Mouse (Mus musculus) midbrain, postnatal 0 days (tissue): Measurements from ENCODE around the gene Gm30191. TPM values are rescaled to one million over a fixed set of nuclear protein-coding genes. Genes with fewer than 3 reads are reported as not detected.
"Not testable (repeated sequence)": the region's sequence is repeated elsewhere in the genome, so short reads cannot be mapped to it uniquely, and the experiment has no call there.

Experiments
- ATAC-seq: fragments of 200-750 bp; cut with Nextera tagmentation; 2 replicates; pipeline ENCODE4 v1.8.0; 2017; ENCODE audit warnings: moderate number of reproducible peaks, mild to moderate bottlenecking, moderate TSS enrichment, moderate library complexity; ENCODE audit not compliant: low FRiP score
- DNase-seq: peaks from one replicate; pipeline ENCODE4 v3.0.0-alpha.2; 2015; ENCODE audit warnings: low spot score
- H3K27ac ChIP-seq: fragments of 300-500 bp; sonication (generic); 2 replicates; pipeline ENCODE4 v1.5.1; 2014; ENCODE audit warnings: low read depth, mild to moderate bottlenecking, low read length, mixed read lengths
- H3K27me3 ChIP-seq: fragments of 300-500 bp; sonication (generic); 2 replicates; pipeline ENCODE4 v1.6.1; 2014; ENCODE audit warnings: low read length, control low read depth, mixed read lengths; ENCODE audit not compliant: insufficient read depth
- H3K36me3 ChIP-seq: fragments of 300-500 bp; sonication (generic); 2 replicates; pipeline ENCODE4 v1.6.1; 2014; ENCODE audit warnings: low read length, control low read depth, mixed read lengths; ENCODE audit not compliant: insufficient read depth
- H3K4me1 ChIP-seq: fragments of 300-500 bp; sonication (generic); 2 replicates; pipeline ENCODE4 v1.6.1; 2014; ENCODE audit warnings: mild to moderate bottlenecking, control low read depth, antibody characterized with exemption, low read length, mixed read lengths; ENCODE audit not compliant: insufficient read depth
- H3K4me2 ChIP-seq: fragments of 300-500 bp; sonication (generic); 2 replicates; pipeline ENCODE4 v1.6.1; 2014; ENCODE audit warnings: low read depth, mild to moderate bottlenecking, low read length, mixed read lengths; ENCODE audit not compliant: poor library complexity, severe bottlenecking
- H3K4me3 ChIP-seq: fragments of 300-500 bp; sonication (generic); 2 replicates; pipeline ENCODE4 v1.5.1; 2014; ENCODE audit warnings: low read depth, mild to moderate bottlenecking, low read length, moderate library complexity
- H3K9ac ChIP-seq: fragments of 300-500 bp; sonication (generic); replicated peaks from 2 replicates; pipeline ENCODE4 v1.6.1; 2014; ENCODE audit warnings: mild to moderate bottlenecking, low read length, moderate library complexity, mixed read lengths; ENCODE audit not compliant: poor library complexity, severe bottlenecking
- H3K9me3 ChIP-seq: fragments of 300-500 bp; sonication (generic); 2 replicates; pipeline ENCODE4 v1.6.1; 2016; ENCODE audit warnings: low read length, control low read depth
- CTCF ChIP-seq: IDR thresholded peaks from 2 replicates; pipeline ENCODE4 v1.5.1; 2016; ENCODE audit warnings: antibody characterized with exemption, mild to moderate bottlenecking
- WGBS: fragments of 180-500 bp; shearing (Covaris S2); extraction: QIAGEN DNeasy Blood & Tissue Kit; methylation state at CpG from one replicate; pipeline ENCODE4 v1.1.7; 2014; 5-methylcytosine and 5-hydroxymethylcytosine counted together
- polyA plus RNA-seq: library from polyadenylated mRNA; unstranded; fragments of >200 nt; fragmentation: Nextera tagmentation; extraction: Ambion mirVana; gene quantifications from 2 replicates; pipeline ENCODE4 v1.2.1, GENCODE M21; 2015
- total RNA-seq: library from RNA; depleted of rRNA; stranded (reverse); fragments of >200 nt; gene quantifications from 2 replicates; pipeline ENCODE4 v1.2.3, GENCODE M21; 2014

Gene Gm30191
- total and polyA plus RNA-seq, 2 experiments from 2014 or later = 0.42 TPM; not detected in 1

DNA sequence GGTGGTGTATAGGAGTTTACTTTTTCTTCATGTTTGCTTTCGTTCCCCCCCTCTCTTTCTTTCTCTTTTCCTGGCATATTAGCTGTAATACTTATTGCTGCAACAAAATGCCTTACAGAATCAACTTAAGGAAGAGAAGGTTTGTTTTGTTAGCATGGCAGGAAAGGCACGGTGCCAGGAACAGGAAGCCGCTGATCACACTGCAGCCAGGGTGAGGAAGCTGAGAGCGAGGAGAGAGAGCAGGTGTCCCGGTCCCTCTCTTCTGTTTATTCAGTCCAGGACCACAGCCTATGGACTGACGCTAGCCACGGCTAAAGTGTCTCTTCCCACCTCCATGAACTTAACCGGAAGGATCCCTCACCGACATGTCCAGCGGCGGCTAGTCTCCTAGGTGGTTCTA is 11.6 kb downstream of the Gm30191 start:
- 52% methylated on average over 11 of the region's 11 CpGs for WGBS
- H3K4me2 ChIP-seq = no peak overlapping the region
- no peaks in the 10 kb centered on the region for H3K36me3 ChIP-seq
- H3K9me3 ChIP-seq = no peaks in the 10 kb centered on the region
- peaks cover 15% of the 10 kb centered on the region for H3K27me3 ChIP-seq
- ATAC-seq (no peak), DNase-seq (no peak)
- no peak for TF ChIP-seq CTCF
- H3K27ac ChIP-seq = no peak overlapping the region
- no peaks in the 10 kb centered on the region for H3K4me1 ChIP-seq
- H3K9ac ChIP-seq = no peak overlapping the region
- H3K4me3 ChIP-seq = no peak overlapping the region

DNA sequence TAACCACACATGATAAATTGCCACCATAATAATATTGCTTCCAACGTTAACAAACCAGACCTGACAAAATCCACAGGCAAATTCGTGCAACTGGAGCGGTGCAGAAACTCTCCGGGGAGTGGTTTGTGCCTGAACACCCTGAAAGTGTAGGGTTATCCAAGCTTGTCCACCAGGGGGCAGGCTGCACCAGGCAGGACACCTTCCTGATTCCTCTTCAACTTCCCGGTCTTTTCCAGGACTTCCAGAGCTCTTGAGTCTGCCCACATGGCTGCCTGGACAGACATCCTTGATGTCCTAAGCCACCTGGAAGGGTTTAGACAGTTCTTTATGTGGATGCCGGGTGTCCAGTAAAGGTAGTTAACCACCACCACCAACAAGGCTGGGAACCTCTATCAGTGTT is 16.5 kb downstream of the Gm30191 start:
- WGBS = 40% methylated on average over 6 of the region's 6 CpGs
- Histone ChIP-seq H3K4me1 (no peaks in the 10 kb centered on the region), H3K9ac (no peak overlapping the region), H3K4me3 (no peak overlapping the region), H3K27me3 (no peaks in the 10 kb centered on the region), H3K9me3 (no peaks in the 10 kb centered on the region), H3K36me3 (no peaks in the 10 kb centered on the region), H3K4me2 (no peak overlapping the region), H3K27ac (no peak overlapping the region)
- peak; percentile 62 for TF ChIP-seq CTCF
- ATAC-seq (no peak), DNase-seq (no peak)

DNA sequence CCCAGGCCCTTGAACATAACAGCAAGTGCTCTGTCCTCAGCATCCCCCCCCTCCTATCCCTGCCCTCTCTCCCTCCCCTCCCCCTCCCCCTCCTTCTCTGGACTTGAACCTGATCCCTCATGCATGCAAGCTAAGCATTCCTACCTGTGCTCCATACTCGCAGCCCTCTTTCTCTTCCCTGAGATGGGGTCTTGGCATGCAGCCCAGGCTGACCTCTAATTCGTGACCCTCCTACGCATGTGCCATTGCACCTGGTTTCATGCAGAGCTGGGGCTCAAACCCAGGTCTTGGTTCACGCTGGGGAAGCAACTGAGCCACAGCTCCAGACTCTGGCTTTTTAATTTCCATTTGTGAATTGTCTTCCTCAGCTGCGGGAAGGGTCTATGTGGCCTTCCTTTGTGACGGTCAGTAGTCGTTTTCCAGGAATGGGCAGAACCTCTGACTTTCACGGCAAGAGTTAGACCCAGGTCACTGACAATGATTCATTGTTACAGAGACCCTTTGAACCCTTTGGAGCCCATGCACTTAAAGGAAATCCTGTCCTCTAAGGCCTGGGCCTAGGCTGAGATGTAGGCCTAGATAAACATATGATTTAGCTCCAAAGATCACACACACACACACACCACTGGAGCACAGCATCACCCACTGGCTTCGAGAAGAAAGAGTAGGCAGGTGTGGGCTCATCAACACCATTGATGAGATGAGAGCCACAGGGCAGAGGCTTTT is 19.3 kb downstream of the Gm30191 start:
- Histone ChIP-seq H3K27ac (no peak overlapping the region), H3K9ac (no peak overlapping the region), H3K4me2 (no peak overlapping the region), H3K27me3 (no peaks in the 10 kb centered on the region), H3K4me3 (no peak overlapping the region), H3K36me3 (no peaks in the 10 kb centered on the region), H3K4me1 (no peaks in the 10 kb centered on the region), H3K9me3 (no peaks in the 10 kb centered on the region)
- no peak for TF ChIP-seq CTCF
- no peak for DNase-seq
- 75% methylated on average over 9 of the region's 9 CpGs for WGBS
- no peak for ATAC-seq

DNA sequence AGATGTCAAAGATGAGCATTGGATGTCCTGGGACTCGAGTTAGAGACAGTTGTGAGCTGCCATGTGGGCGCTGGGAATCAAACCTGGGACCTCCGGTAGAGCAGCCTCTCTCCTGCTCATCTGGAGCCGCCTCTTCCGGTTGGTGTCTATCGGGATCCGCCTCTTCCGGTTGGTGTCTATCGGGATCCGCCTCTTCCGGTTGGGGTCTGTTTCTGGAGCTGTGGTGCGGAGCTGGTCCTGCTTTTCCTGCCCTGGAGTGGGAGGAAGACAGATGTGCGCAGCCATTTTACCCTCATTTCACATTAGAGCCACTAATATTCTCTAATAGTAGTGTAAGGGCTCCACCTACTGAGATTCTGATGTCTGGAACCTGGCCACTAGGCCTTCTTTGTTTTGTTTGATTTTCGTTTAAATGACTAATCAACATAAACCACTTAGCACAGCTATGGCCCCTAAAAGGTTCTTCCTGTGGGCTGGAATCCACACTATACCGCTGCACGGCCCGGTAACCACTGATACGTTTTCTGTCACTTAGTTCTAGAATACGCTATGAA is 21.4 kb downstream of the Gm30191 start:
- Histone ChIP-seq H3K9me3 (no peaks in the 10 kb centered on the region), H3K4me1 (no peaks in the 10 kb centered on the region), H3K36me3 (no peaks in the 10 kb centered on the region), H3K27me3 (no peaks in the 10 kb centered on the region), H3K27ac (no peak overlapping the region), H3K9ac (no peak overlapping the region), H3K4me3 (no peak overlapping the region), H3K4me2 (no peak overlapping the region)
- DNase-seq (no peak), ATAC-seq (no peak)
- WGBS = 87% methylated on average over 19 of the region's 19 CpGs
- peak; percentile 28; the same call in 1 of the 2 replicates for TF ChIP-seq CTCF

DNA sequence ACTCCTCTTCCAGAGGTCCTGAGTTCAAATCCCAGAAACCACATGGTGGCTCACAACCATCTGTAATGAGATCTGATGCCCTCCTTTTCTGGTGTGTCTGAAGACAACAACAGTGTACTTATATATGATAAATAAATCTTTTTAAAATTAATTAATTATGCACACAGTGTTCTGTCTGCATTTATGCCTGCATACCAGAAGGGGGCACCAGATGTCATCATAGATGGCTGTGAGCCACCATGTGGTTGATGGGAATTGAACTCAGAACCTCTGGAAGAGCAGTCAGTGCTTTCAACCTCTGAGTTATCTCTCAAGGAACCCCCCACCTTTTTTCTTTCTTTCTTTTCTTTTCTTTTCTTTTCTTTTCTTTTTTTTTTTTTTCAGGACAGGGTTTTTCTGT is 22.9 kb downstream of the Gm30191 start:
- not testable (repeated sequence) for H3K27me3 ChIP-seq, H3K9ac ChIP-seq, H3K4me2 ChIP-seq, H3K36me3 ChIP-seq, ATAC-seq, H3K27ac ChIP-seq, H3K4me3 ChIP-seq, H3K4me1 ChIP-seq, H3K9me3 ChIP-seq, DNase-seq
- TF ChIP-seq CTCF = peak; percentile 50

DNA sequence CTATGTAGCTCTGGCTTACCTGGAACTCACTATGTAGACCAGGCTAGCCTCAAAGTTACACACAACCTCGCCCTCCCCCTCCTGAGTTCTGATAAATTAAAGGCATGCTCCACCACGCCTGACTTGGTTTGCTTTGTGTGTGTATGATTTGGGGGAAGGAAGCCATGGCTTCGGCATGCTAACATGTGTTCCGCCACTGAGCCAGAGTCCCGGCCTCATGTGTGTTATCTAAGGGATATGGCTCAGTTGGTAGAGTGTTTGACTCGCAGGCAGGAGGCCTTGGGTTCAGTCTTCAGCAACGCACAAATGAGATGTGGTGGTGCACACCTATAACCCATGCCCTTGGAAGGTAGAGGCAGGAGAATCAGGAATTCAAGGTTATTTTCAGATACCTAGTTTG is 25.2 kb downstream of the Gm30191 start:
- Histone ChIP-seq H3K4me1 (no peaks in the 10 kb centered on the region), H3K4me2 (no peak overlapping the region), H3K9ac (no peak overlapping the region), H3K27me3 (no peaks in the 10 kb centered on the region), H3K9me3 (no peaks in the 10 kb centered on the region), H3K4me3 (no peak overlapping the region), H3K27ac (no peak overlapping the region), H3K36me3 (peaks cover 8% of the 10 kb centered on the region; the same call in 1 of the 2 replicates)
- no peak for ATAC-seq
- no peak for DNase-seq
- 81% methylated on average over 7 of the region's 7 CpGs for WGBS
- TF ChIP-seq CTCF = no peak
